Mouse (Mus musculus): Measurements from ENCODE around the gene Sp2.

DNA sequence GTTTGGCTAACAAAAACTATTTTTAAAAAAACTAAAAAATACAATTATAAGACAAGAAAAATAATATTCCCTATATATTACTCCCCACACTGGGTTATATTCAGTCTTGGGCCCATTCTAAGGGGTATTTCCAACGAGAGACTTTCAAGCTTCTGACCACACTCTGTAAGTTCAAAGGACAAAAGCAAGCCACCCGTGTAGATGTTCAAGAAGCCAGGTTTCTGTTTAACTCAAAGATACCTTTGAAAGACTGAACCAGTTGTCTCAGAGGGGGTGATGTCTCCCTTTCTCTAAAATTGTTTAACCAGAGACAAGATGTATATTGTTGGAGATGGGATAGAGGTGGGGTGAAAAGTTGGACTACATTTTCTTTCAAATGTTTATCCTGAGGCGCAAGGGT lies 16.6 kb downstream of the Sp2 start:
- TF ChIP-seq CTCF (IDR thresholded peaks at IDR 0.05) (no peak), EP300 (IDR thresholded peaks at IDR 0.05) (no peak)

Data from lung, postnatal 0 days (tissue).